Mouse (Mus musculus) cortical plate, adult 2 months (tissue): Measurements from ENCODE around the gene Arhgap22.

Experiments used
- CTCF ChIP-seq: fragments of 200-500 bp; IDR thresholded peaks from 2 replicates; pipeline ENCODE4 v1.5.1; 2011; ENCODE audit warnings: mild to moderate bottlenecking, control low read depth, low read length; ENCODE audit not compliant: insufficient read depth; ENCODE audit errors: extremely low read depth
- POLR2A ChIP-seq: fragments of 200-500 bp; IDR thresholded peaks from 2 replicates; pipeline ENCODE4 v1.6.1; 2011; ENCODE audit warnings: mild to moderate bottlenecking, low read length, control low read depth; ENCODE audit not compliant: insufficient read depth; ENCODE audit errors: extremely low read depth

DNA sequence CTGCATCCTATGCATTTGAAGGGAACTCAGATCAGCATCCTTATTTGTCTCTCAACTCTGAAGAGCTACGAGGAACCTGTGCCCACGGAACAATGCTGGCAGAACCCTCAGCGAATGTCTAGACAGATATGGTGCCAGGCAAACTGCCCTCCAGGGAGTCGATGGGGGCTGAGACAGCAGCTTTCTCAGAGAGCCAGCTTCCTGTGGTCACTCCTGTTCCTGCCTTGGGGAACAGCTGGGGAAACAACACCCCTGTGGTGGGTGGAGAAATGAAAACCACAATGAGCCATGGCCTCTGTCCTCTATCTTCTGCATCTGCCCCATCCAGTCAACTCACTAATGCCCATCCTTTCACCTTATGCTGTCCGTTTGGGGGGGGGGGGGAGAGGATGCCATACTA lies 18.2 kb downstream of the Arhgap22 start:
- TF ChIP-seq CTCF = no peak
- TF ChIP-seq POLR2A = no peak
